Mouse (Mus musculus): ENCODE measurements around the gene Lsm6. TPM values are rescaled to one million over a fixed set of nuclear protein-coding genes. Genes with fewer than 3 reads are reported as not detected.

Gene Lsm6
- polyA plus RNA-seq, 1 experiment from 2014 or later = 253 TPM

DNA sequence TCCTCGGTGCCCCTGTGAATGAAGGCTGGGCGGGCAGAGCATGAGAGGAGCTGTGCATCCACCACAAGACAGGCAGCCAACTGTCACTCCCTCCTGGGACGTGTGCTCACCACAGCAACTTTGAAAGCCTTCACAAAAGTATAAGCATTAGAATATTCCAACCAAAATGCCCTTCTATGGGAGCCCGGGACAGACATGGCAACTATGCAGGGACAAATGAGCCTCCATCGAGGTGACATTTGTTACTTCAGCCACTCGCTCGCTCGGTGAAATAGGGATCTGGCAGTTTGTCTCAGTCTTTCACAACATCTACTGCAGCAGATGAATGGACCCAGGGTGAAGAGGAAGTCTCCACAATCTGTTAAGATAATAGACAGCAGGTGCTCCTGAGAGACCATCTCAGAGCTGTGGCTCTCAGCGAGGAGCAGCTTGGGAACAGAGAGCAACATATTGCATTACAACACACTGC lies 10.7 kb downstream of the Lsm6 start:
- WGBS = 84% methylated on average over 9 of the region's 9 CpGs
- Histone ChIP-seq H3K9ac (ENCODE audit: low read length) (no peak overlapping the region), H3K4me1 (ENCODE audit: control insufficient read depth, insufficient read depth, low read length) (no peaks in the 10 kb centered on the region), H3K4me2 (no peak overlapping the region), H3K27ac (ENCODE audit: low read depth, low read length) (peak overlapping the region; percentile 37; the same call in 1 of the 2 replicates), H3K27me3 (ENCODE audit: control insufficient read depth, insufficient read depth, low read length) (no peaks in the 10 kb centered on the region), H3K4me3 (ENCODE audit: low read depth, low read length) (no peak overlapping the region), H3K9me3 (ENCODE audit: control insufficient read depth, low read length) (no peaks in the 10 kb centered on the region), H3K36me3 (ENCODE audit: control insufficient read depth, insufficient read depth, low read length) (peaks cover 6% of the 10 kb centered on the region; the same call in 1 of the 2 replicates)
- DNase-seq (ENCODE audit: low spot score, missing footprints) (no peak), ATAC-seq (ENCODE audit: low FRiP score) (no peak)

- ATAC-seq (ENCODE audit: low FRiP score) (no peak), DNase-seq (ENCODE audit: low spot score, missing footprints) (no peak)
- Histone ChIP-seq H3K36me3 (ENCODE audit: control insufficient read depth, insufficient read depth, low read length) (peaks cover 6% of the 10 kb centered on the region; the same call in 1 of the 2 replicates), H3K27ac (ENCODE audit: low read depth, low read length) (no peak overlapping the region), H3K4me2 (no peak overlapping the region), H3K4me3 (ENCODE audit: low read depth, low read length) (no peak overlapping the region), H3K9me3 (ENCODE audit: control insufficient read depth, low read length) (no peaks in the 10 kb centered on the region), H3K9ac (ENCODE audit: low read length) (no peak overlapping the region), H3K4me1 (ENCODE audit: control insufficient read depth, insufficient read depth, low read length) (no peaks in the 10 kb centered on the region), H3K27me3 (ENCODE audit: control insufficient read depth, insufficient read depth, low read length) (no peaks in the 10 kb centered on the region)
- 86% methylated on average over 14 of the region's 14 CpGs for WGBS
Measured at GRCm38 (mm10) chr8:78809454-78810206, 11.3 kb downstream of the Lsm6 start.

DNA sequence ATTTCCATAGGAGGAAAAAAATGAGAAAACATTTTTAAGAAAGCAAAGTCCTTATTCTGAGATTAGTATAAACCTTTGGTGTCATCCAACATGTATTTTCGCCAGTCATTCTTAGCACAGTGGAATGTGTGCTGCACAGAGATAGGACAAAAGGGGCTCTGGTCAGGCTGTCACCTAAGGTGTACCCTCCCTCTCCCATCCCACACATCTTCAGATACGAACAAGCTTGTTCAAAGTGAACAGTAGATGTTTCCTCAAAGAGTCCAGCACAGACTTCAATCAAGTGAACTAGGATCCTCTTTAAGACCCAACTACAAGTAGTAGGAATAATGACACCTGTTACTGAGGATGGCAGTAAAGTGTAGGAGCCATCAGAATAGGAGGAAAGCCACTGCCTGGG lies 12.1 kb downstream of the Lsm6 start:
- no peaks in the 10 kb centered on the region for H3K27me3 ChIP-seq (ENCODE audit: control insufficient read depth, insufficient read depth, low read length)
- H3K4me2 ChIP-seq = no peak overlapping the region
- H3K9ac ChIP-seq (ENCODE audit: low read length) = no peak overlapping the region
- ATAC-seq (ENCODE audit: low FRiP score) (no peak), DNase-seq (ENCODE audit: low spot score, missing footprints) (no peak)
- H3K9me3 ChIP-seq (ENCODE audit: control insufficient read depth, low read length) = no peaks in the 10 kb centered on the region
- peaks cover 8% of the 10 kb centered on the region; the same call in 1 of the 2 replicates for H3K36me3 ChIP-seq (ENCODE audit: control insufficient read depth, insufficient read depth, low read length)
- H3K4me1 ChIP-seq (ENCODE audit: control insufficient read depth, insufficient read depth, low read length) = no peaks in the 10 kb centered on the region
- no peak overlapping the region for H3K4me3 ChIP-seq (ENCODE audit: low read depth, low read length)
- H3K27ac ChIP-seq (ENCODE audit: low read depth, low read length) = no peak overlapping the region
- 88% methylated on average over 2 of the region's 2 CpGs for WGBS

GRCm38 (mm10) chr8:78808439-78808838 lies 12.5 kb downstream of the Lsm6 start:
- H3K27me3 ChIP-seq (ENCODE audit: control insufficient read depth, insufficient read depth, low read length) = no peaks in the 10 kb centered on the region
- 95% methylated on average over 5 of the region's 5 CpGs for WGBS
- H3K9me3 ChIP-seq (ENCODE audit: control insufficient read depth, low read length) = no peaks in the 10 kb centered on the region
- no peak overlapping the region for H3K4me3 ChIP-seq (ENCODE audit: low read depth, low read length)
- H3K36me3 ChIP-seq (ENCODE audit: control insufficient read depth, insufficient read depth, low read length) = peaks cover 8% of the 10 kb centered on the region; the same call in 1 of the 2 replicates
- no peaks in the 10 kb centered on the region for H3K4me1 ChIP-seq (ENCODE audit: control insufficient read depth, insufficient read depth, low read length)
- H3K9ac ChIP-seq (ENCODE audit: low read length) = no peak overlapping the region
- H3K4me2 ChIP-seq = no peak overlapping the region
- ATAC-seq (ENCODE audit: low FRiP score) = no peak
- DNase-seq (ENCODE audit: low spot score, missing footprints) = no peak
- no peak overlapping the region for H3K27ac ChIP-seq (ENCODE audit: low read depth, low read length)

DNA sequence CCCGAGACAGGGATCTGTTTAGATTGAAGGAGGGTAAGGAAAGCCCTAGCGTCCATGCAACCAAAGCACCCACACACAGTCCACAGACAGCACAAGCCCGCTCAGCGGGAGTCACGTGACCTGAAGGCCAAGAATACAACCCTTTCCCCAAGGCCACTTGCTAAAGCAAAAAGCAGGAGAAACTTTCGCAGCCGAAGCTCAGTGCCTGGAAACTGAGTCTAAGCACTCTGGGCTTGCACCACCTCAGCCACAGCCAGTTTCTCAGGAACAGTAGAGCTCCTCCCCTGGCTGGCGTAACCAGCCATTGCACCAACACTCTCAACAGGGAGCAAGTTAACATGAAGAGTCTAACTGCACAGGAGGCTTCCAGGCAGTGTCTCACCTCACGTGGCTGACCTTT lies 13.7 kb downstream of the Lsm6 start:
- Histone ChIP-seq H3K27ac (ENCODE audit: low read depth, low read length) (no peak overlapping the region), H3K36me3 (ENCODE audit: control insufficient read depth, insufficient read depth, low read length) (peaks cover 5% of the 10 kb centered on the region; the same call in 1 of the 2 replicates), H3K4me3 (ENCODE audit: low read depth, low read length) (no peak overlapping the region), H3K27me3 (ENCODE audit: control insufficient read depth, insufficient read depth, low read length) (no peaks in the 10 kb centered on the region), H3K4me1 (ENCODE audit: control insufficient read depth, insufficient read depth, low read length) (no peaks in the 10 kb centered on the region), H3K9me3 (ENCODE audit: control insufficient read depth, low read length) (no peaks in the 10 kb centered on the region), H3K9ac (ENCODE audit: low read length) (no peak overlapping the region), H3K4me2 (no peak overlapping the region)
- DNase-seq (ENCODE audit: low spot score, missing footprints) (no peak), ATAC-seq (ENCODE audit: low FRiP score) (no peak)
- WGBS = 92% methylated on average over 9 of the region's 9 CpGs

GRCm38 (mm10) chr8:78806006-78806405 lies 14.9 kb downstream of the Lsm6 start:
- DNase-seq (ENCODE audit: low spot score, missing footprints) = peak; percentile 33
- H3K4me1 ChIP-seq (ENCODE audit: control insufficient read depth, insufficient read depth, low read length) = no peaks in the 10 kb centered on the region
- H3K36me3 ChIP-seq (ENCODE audit: control insufficient read depth, insufficient read depth, low read length) = peaks cover 4% of the 10 kb centered on the region; the same call in 1 of the 2 replicates

GRCm38 (mm10) chr8:78801201-78801600 lies 19.7 kb downstream of the Lsm6 start:
- Histone ChIP-seq H3K4me3 (ENCODE audit: low read depth, low read length) (no peak overlapping the region), H3K27ac (ENCODE audit: low read depth, low read length) (no peak overlapping the region), H3K4me1 (ENCODE audit: control insufficient read depth, insufficient read depth, low read length) (no peaks in the 10 kb centered on the region), H3K9ac (ENCODE audit: low read length) (no peak overlapping the region), H3K4me2 (no peak overlapping the region), H3K9me3 (ENCODE audit: control insufficient read depth, low read length) (no peaks in the 10 kb centered on the region), H3K27me3 (ENCODE audit: control insufficient read depth, insufficient read depth, low read length) (no peaks in the 10 kb centered on the region), H3K36me3 (ENCODE audit: control insufficient read depth, insufficient read depth, low read length) (peaks cover 2% of the 10 kb centered on the region; the same call in 1 of the 2 replicates)
- DNase-seq (ENCODE audit: low spot score, missing footprints) (peak; percentile 81), ATAC-seq (ENCODE audit: low FRiP score) (no peak)
- 96% methylated on average over 6 of the region's 6 CpGs for WGBS

More at GRCm38 (mm10) chr8:78806006-78806405, 14.9 kb downstream of the Lsm6 start:
- Histone ChIP-seq H3K27me3 (ENCODE audit: control insufficient read depth, insufficient read depth, low read length) (no peaks in the 10 kb centered on the region), H3K4me2 (no peak overlapping the region), H3K27ac (ENCODE audit: low read depth, low read length) (no peak overlapping the region), H3K9ac (ENCODE audit: low read length) (no peak overlapping the region), H3K4me3 (ENCODE audit: low read depth, low read length) (no peak overlapping the region), H3K9me3 (ENCODE audit: control insufficient read depth, low read length) (no peaks in the 10 kb centered on the region)
- ATAC-seq (ENCODE audit: low FRiP score) = no peak
- 93% methylated on average over 5 of the region's 5 CpGs for whole genome bisulfite sequencing

DNA sequence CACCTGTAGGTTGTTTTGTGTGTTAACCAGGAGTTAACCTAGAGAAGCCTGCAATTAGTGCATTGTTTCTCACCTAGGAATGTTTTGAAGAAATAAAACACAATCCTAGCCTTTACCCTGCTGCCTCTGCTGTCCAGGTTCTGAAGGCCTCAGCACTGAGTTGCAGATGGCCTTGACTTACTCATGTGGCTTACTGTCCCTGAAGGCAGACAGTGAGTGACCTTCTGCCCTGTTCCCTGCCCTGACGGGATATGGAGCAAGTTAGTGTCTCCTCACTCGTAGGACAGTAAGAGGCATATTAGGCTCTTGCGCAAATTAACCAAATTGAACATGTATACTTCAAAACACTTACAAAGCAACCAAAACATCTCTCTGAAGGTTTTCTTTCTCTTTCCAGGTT lies 22.3 kb downstream of the Lsm6 start:
- Histone ChIP-seq H3K27ac (ENCODE audit: low read depth, low read length) (no peak overlapping the region), H3K9me3 (ENCODE audit: control insufficient read depth, low read length) (no peaks in the 10 kb centered on the region), H3K4me1 (ENCODE audit: control insufficient read depth, insufficient read depth, low read length) (no peaks in the 10 kb centered on the region), H3K27me3 (ENCODE audit: control insufficient read depth, insufficient read depth, low read length) (no peaks in the 10 kb centered on the region), H3K4me2 (no peak overlapping the region), H3K4me3 (ENCODE audit: low read depth, low read length) (no peak overlapping the region), H3K9ac (ENCODE audit: low read length) (no peak overlapping the region), H3K36me3 (ENCODE audit: control insufficient read depth, insufficient read depth, low read length) (no peaks in the 10 kb centered on the region; the same call in 1 of the 2 replicates)
- ATAC-seq (ENCODE audit: low FRiP score) (no peak), DNase-seq (ENCODE audit: low spot score, missing footprints) (no peak)
- 88% methylated on average over 3 of the region's 3 CpGs for WGBS

DNA sequence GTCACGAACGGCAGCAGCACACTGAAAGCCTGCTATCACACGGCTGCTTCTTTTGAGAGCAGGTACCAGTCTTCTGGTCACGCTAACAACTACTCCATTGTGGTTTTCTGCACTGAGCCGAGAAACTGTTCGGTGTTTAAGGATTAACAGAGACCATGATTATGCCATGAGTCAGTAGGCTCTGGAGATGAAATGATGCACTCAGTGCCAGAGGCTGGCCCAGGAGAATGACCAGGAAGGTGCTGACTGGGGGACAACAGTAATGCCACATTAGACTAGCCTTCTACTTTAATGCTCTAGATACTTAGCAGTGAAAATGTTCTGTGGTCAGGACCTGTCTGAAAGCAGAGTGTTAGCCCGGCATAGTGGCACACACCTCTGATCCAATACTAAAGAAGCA lies 23.0 kb downstream of the Lsm6 start:
- WGBS = 91% methylated on average over 7 of the region's 7 CpGs

More for the DNA sequence above, 23.0 kb downstream of the Lsm6 start:
- Histone ChIP-seq H3K4me1 (ENCODE audit: control insufficient read depth, insufficient read depth, low read length) (no peaks in the 10 kb centered on the region), H3K4me2 (no peak overlapping the region), H3K27ac (ENCODE audit: low read depth, low read length) (no peak overlapping the region), H3K27me3 (ENCODE audit: control insufficient read depth, insufficient read depth, low read length) (no peaks in the 10 kb centered on the region), H3K4me3 (ENCODE audit: low read depth, low read length) (no peak overlapping the region), H3K9me3 (ENCODE audit: control insufficient read depth, low read length) (no peaks in the 10 kb centered on the region), H3K36me3 (ENCODE audit: control insufficient read depth, insufficient read depth, low read length) (no peaks in the 10 kb centered on the region; the same call in 1 of the 2 replicates), H3K9ac (ENCODE audit: low read length) (no peak overlapping the region)
- DNase-seq (ENCODE audit: low spot score, missing footprints) (peak; percentile 33), ATAC-seq (ENCODE audit: low FRiP score) (no peak)
